24 mouse cellular contexts compared by ENCODE assay signal in the genomic region with DNA sequence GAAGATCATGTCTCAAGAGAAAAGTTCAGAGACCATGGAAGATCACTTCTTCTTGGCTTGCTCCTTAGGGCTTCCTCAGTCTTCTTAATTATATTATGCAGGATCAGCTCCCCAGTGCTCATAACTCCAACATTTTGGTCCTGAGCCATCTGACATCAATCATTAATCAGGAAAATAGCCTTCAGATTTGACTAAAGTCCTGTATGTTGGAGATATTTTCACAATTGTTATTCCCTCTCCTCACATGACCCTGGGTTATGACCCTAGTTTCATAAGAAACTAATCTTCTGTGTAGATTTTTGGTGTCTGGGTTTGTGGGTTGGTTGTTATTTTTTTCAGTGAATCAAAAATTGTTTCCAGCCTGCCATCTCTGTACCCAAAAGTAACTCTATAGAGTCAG. TPM values are rescaled to one million over a fixed set of nuclear protein-coding genes. Genes with fewer than 3 reads are reported as not detected.
"Had no signal": no experiment of that assay in that cellular context is flagged by ENCODE, and none has a peak within 500 bp of the region (broad histone marks: within the 10 kb centered on the region; RNA-seq: fewer than 3 reads in every experiment).

No protein-coding gene starts in this region.

- H3K27me3 ChIP-seq: neural tube, embryonic 15.5 days; stomach, embryonic 15.5 days had no signal

- H3K36me3 ChIP-seq: neural tube, embryonic 15.5 days; stomach, embryonic 15.5 days had no signal

- H3K4me1 ChIP-seq: neural tube, embryonic 15.5 days; stomach, embryonic 15.5 days had no signal

- H3K9ac ChIP-seq: neural tube, embryonic 15.5 days; stomach, embryonic 15.5 days had no signal

- H3K27ac ChIP-seq: neural tube, embryonic 15.5 days; stomach, embryonic 15.5 days; stomach, postnatal 0 days had no signal

- DNase-seq: retina, postnatal 1 day; right cerebral cortex, adult 18-20 months; right cerebral cortex, postnatal 14 days; right cerebral cortex, postnatal 25 days; right cerebral cortex, postnatal 4 days; spleen, adult 18-20 months; thymus, adult 18-20 months; thymus, adult 2 months; thymus, postnatal 14 days; thymus, postnatal 25 days; thymus, postnatal 36 days; thymus, postnatal 4 days had no signal

- H3K4me3 ChIP-seq: neural tube, embryonic 15.5 days; stomach, embryonic 15.5 days had no signal

- H3K4me2 ChIP-seq: neural tube, embryonic 15.5 days; stomach, embryonic 15.5 days had no signal

RNA-seq across cellular contexts. Expression of a gene that starts 7.0 kb away (rescaled TPM):
- total RNA-seq: neutrophil, adult 5-6 weeks had no signal
- polyA plus RNA-seq: neural tube, embryonic 14.5 days; neural tube, embryonic 15.5 days; small intestine, adult 2 months; spleen, adult 2 months; stomach, embryonic 14.5 days; stomach, postnatal 0 days; testis, adult 2 months; thymus, adult 2 months; thymus, postnatal 0 days; urinary bladder, adult 2 months had no signal

RNA-seq across cellular contexts. Expression of a gene that starts 54.4 kb away (rescaled TPM):
- total RNA-seq: neutrophil, adult 5-6 weeks had no signal
- polyA plus RNA-seq: neural tube, embryonic 14.5 days; neural tube, embryonic 15.5 days; small intestine, adult 2 months; spleen, adult 2 months; stomach, embryonic 14.5 days; stomach, embryonic 15.5 days; stomach, embryonic 16.5 days; stomach, postnatal 0 days; thymus, adult 2 months; thymus, postnatal 0 days; urinary bladder, adult 2 months had no signal
